Mouse (Mus musculus) liver, adult 2 months (tissue): ENCODE data around the gene Syde1.

Experiments
- CTCF ChIP-seq: fragments of 200-500 bp; IDR thresholded peaks from 2 replicates; pipeline ENCODE4 v1.5.1; 2011; ENCODE audit warnings: low read depth, low read length, control low read depth
- POLR2A ChIP-seq: fragments of 200-500 bp; IDR thresholded peaks from 2 replicates; pipeline ENCODE4 v1.6.1; 2011; ENCODE audit warnings: low read length, control low read depth; ENCODE audit not compliant: insufficient read depth; ENCODE audit errors: extremely low read depth

GRCm38 (mm10) chr10:78578204-78578603 is 13.6 kb downstream of the Syde1 start:
- TF ChIP-seq CTCF (no peak), POLR2A (no peak)
